Mouse (Mus musculus) cerebellum, adult 2 months (tissue): ENCODE measurements around the gene Guca1a.

Experiments
- CTCF ChIP-seq: fragments of 200-500 bp; IDR thresholded peaks from 2 replicates; pipeline ENCODE4 v1.5.1; 2011; ENCODE audit warnings: low read depth, mild to moderate bottlenecking, control low read depth, low read length, moderate library complexity, borderline replicate concordance; ENCODE audit not compliant: insufficient read depth
- POLR2A ChIP-seq: fragments of 200-500 bp; IDR thresholded peaks from 2 replicates; pipeline ENCODE4 v1.6.1; 2011; ENCODE audit warnings: low read length, control low read depth, borderline replicate concordance; ENCODE audit not compliant: insufficient read depth

GRCm38 (mm10) chr17:47383266-47383665 lies 17.1 kb downstream of the Guca1a start:
- TF ChIP-seq POLR2A = no peak
- no peak for TF ChIP-seq CTCF
